28 mouse cellular contexts compared by ENCODE assay signal in the genomic region with DNA sequence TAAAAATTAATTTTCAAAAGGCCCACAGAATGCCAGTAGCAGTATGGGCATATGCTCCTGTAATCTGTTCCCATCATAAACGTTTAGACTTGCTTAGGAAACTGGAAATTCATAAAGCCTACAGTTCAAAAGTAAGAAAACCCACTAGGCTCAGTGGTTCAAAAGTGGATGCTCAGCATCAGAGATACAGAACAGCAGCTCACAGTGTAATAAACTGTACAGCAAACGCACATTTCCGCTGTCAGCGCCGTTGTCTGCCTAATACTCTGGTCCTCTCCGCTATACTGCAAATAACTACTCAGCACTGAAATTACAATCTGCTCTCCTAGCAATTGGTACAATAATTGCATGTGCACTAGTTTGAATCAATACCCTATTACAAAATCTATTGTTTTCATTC.
A peak's percentile ranks its signal among the peaks of the same experiment; 100 is the strongest.
DNase-seq lines count a peak whose midpoint lies in the region; ATAC-seq and TF ChIP-seq lines count a peak whose summit lies in the region.
"Had no signal": no experiment of that assay in that cellular context is flagged by ENCODE, and none has a peak within 500 bp of the region (broad histone marks: within the 10 kb centered on the region; RNA-seq: fewer than 3 reads in every experiment).

No protein-coding gene starts in this region.

- H3K27ac ChIP-seq in embryonic facial prominence, embryonic 15.5 days (replicated peaks), result peak overlapping the region; percentile 63; the same call in 1 of the 2 replicates
- no peak overlapping the region for H3K27ac ChIP-seq in embryonic facial prominence, embryonic 10.5 days (replicated peaks)
- H3K27ac ChIP-seq in liver, adult 2 months (replicated peaks; ENCODE audit: insufficient read depth, low read depth, low read length), result no peak overlapping the region
- no peak overlapping the region for H3K27ac ChIP-seq in liver, embryonic 12.5 days
- H3K27ac ChIP-seq in midbrain, embryonic 11.5 days (ENCODE audit: low read depth, low read length), result no peak overlapping the region
- H3K27ac ChIP-seq in midbrain, embryonic 13.5 days, result no peak overlapping the region
- H3K27ac ChIP-seq: embryonic facial prominence, embryonic 12.5 days; forebrain, embryonic 10.5 days; forebrain, embryonic 12.5 days had no signal

- no peaks in the 10 kb centered on the region for H3K36me3 ChIP-seq in embryonic facial prominence, embryonic 15.5 days
- no peaks in the 10 kb centered on the region for H3K36me3 ChIP-seq in embryonic facial prominence, embryonic 10.5 days (replicated peaks)
- no peaks in the 10 kb centered on the region for H3K36me3 ChIP-seq in liver, adult 2 months (ENCODE audit: control insufficient read depth, insufficient read depth, low read length)
- no peaks in the 10 kb centered on the region for H3K36me3 ChIP-seq in liver, embryonic 12.5 days
- no peaks in the 10 kb centered on the region for H3K36me3 ChIP-seq in midbrain, embryonic 11.5 days (ENCODE audit: control insufficient read depth, insufficient read depth, low read length)
- no peaks in the 10 kb centered on the region for H3K36me3 ChIP-seq in midbrain, embryonic 13.5 days
- H3K36me3 ChIP-seq: embryonic facial prominence, embryonic 12.5 days; forebrain, embryonic 10.5 days; forebrain, embryonic 12.5 days; G1E had no signal

- H3K4me2 ChIP-seq in embryonic facial prominence, embryonic 15.5 days (replicated peaks), result no peak overlapping the region
- no peak overlapping the region for H3K4me2 ChIP-seq in liver, embryonic 12.5 days
- no peak overlapping the region for H3K4me2 ChIP-seq in midbrain, embryonic 11.5 days
- H3K4me2 ChIP-seq in midbrain, embryonic 13.5 days (replicated peaks), result no peak overlapping the region
- H3K4me2 ChIP-seq: embryonic facial prominence, embryonic 12.5 days; forebrain, embryonic 12.5 days had no signal

- no peak for TF ChIP-seq CTCF in liver, adult 2 months (IDR thresholded peaks at IDR 0.05; ENCODE audit: low read depth, low read length)

- peaks cover 6% of the 10 kb centered on the region; the same call in 1 of the 2 replicates for H3K79me2 ChIP-seq in liver, adult 2 months (ENCODE audit: control insufficient read depth, insufficient read depth, low read length)

- H3K27me3 ChIP-seq in embryonic facial prominence, embryonic 15.5 days, result no peaks in the 10 kb centered on the region
- no peaks in the 10 kb centered on the region for H3K27me3 ChIP-seq in embryonic facial prominence, embryonic 10.5 days (replicated peaks; ENCODE audit: low read depth, poor library complexity, severe bottlenecking)
- no peaks in the 10 kb centered on the region for H3K27me3 ChIP-seq in liver, adult 2 months (ENCODE audit: control insufficient read depth, insufficient read depth, low read length)
- H3K27me3 ChIP-seq in liver, embryonic 12.5 days (replicated peaks), result no peaks in the 10 kb centered on the region
- no peaks in the 10 kb centered on the region for H3K27me3 ChIP-seq in midbrain, embryonic 11.5 days (ENCODE audit: control insufficient read depth, insufficient read depth, low read length)
- H3K27me3 ChIP-seq in midbrain, embryonic 13.5 days, result no peaks in the 10 kb centered on the region
- H3K27me3 ChIP-seq: CH12.LX; embryonic facial prominence, embryonic 12.5 days; forebrain, embryonic 12.5 days; Patski had no signal

- no peak for TF ChIP-seq POLR2A in liver, adult 2 months (IDR thresholded peaks at IDR 0.05; ENCODE audit: extremely low read depth, insufficient read depth, low read length)

- ATAC-seq in embryonic facial prominence, embryonic 15.5 days (ENCODE audit: insufficient number of reproducible peaks, low FRiP score, low TSS enrichment, low read depth), result no peak
- ATAC-seq in liver, embryonic 12.5 days, result no peak
- no peak for ATAC-seq in midbrain, embryonic 11.5 days (ENCODE audit: low FRiP score)
- ATAC-seq in midbrain, embryonic 13.5 days, result no peak
- ATAC-seq: activated CD4-positive, CD25-positive, alpha-beta regulatory T cell, adult 4 months; CD4-positive, CD25-positive, alpha-beta regulatory T cell, adult 4 months; forebrain, embryonic 14.5 days; forebrain, embryonic 16.5 days; Patski had no signal

- H3K4me1 ChIP-seq in embryonic facial prominence, embryonic 15.5 days, result 0 out of 2 replicates have a peak, but pooled peaks cover 3% of the 10 kb centered on the region
- peaks cover 3% of the 10 kb centered on the region for H3K4me1 ChIP-seq in embryonic facial prominence, embryonic 10.5 days
- H3K4me1 ChIP-seq in liver, adult 2 months (ENCODE audit: control insufficient read depth, insufficient read depth, low read length), result peaks cover 11% of the 10 kb centered on the region
- no peaks in the 10 kb centered on the region for H3K4me1 ChIP-seq in liver, embryonic 12.5 days
- no peaks in the 10 kb centered on the region for H3K4me1 ChIP-seq in midbrain, embryonic 11.5 days (ENCODE audit: control insufficient read depth, insufficient read depth, low read length)
- no peaks in the 10 kb centered on the region for H3K4me1 ChIP-seq in midbrain, embryonic 13.5 days (replicated peaks)
- H3K4me1 ChIP-seq: forebrain, embryonic 10.5 days; forebrain, embryonic 12.5 days had no signal

- 78% methylated on average over 6 of the region's 6 CpGs for WGBS in embryonic facial prominence, embryonic 15.5 days
- WGBS in embryonic facial prominence, embryonic 10.5 days, result 93% methylated on average over 6 of the region's 6 CpGs
- WGBS in liver, adult 2 months, result 80% methylated on average over 6 of the region's 6 CpGs
- 80% methylated on average over 6 of the region's 6 CpGs for WGBS in liver, embryonic 12.5 days (ENCODE audit: insufficient replicate concordance)
- WGBS in midbrain, embryonic 11.5 days, result 90% methylated on average over 6 of the region's 6 CpGs
- WGBS in midbrain, embryonic 13.5 days, result 84% methylated on average over 6 of the region's 6 CpGs

- H3K9me3 ChIP-seq in embryonic facial prominence, embryonic 15.5 days (replicated peaks), result no peaks in the 10 kb centered on the region
- H3K9me3 ChIP-seq in embryonic facial prominence, embryonic 10.5 days, result no peaks in the 10 kb centered on the region
- H3K9me3 ChIP-seq in liver, embryonic 12.5 days (replicated peaks), result no peaks in the 10 kb centered on the region
- H3K9me3 ChIP-seq in midbrain, embryonic 11.5 days (ENCODE audit: control insufficient read depth, low read length), result no peaks in the 10 kb centered on the region
- no peaks in the 10 kb centered on the region for H3K9me3 ChIP-seq in midbrain, embryonic 13.5 days
- H3K9me3 ChIP-seq: embryonic facial prominence, embryonic 12.5 days; forebrain, embryonic 10.5 days; forebrain, embryonic 12.5 days; G1E had no signal

- no peak overlapping the region for H3K4me3 ChIP-seq in embryonic facial prominence, embryonic 15.5 days (replicated peaks)
- no peak overlapping the region for H3K4me3 ChIP-seq in embryonic facial prominence, embryonic 10.5 days
- no peak overlapping the region for H3K4me3 ChIP-seq in liver, adult 2 months (ENCODE audit: insufficient read depth, low read depth, low read length)
- H3K4me3 ChIP-seq in liver, embryonic 12.5 days, result no peak overlapping the region
- H3K4me3 ChIP-seq in midbrain, embryonic 11.5 days (ENCODE audit: low read depth, low read length), result no peak overlapping the region
- H3K4me3 ChIP-seq in midbrain, embryonic 13.5 days (replicated peaks), result no peak overlapping the region
- H3K4me3 ChIP-seq: embryonic facial prominence, embryonic 12.5 days; erythroblast, embryonic 14.5 days; forebrain, embryonic 10.5 days; forebrain, embryonic 12.5 days had no signal

- no peak overlapping the region for H3K9ac ChIP-seq in embryonic facial prominence, embryonic 15.5 days
- H3K9ac ChIP-seq in liver, adult 2 months (ENCODE audit: low read depth, low read length), result no peak overlapping the region
- no peak overlapping the region for H3K9ac ChIP-seq in liver, embryonic 12.5 days
- no peak overlapping the region for H3K9ac ChIP-seq in midbrain, embryonic 11.5 days (ENCODE audit: low read length)
- H3K9ac ChIP-seq in midbrain, embryonic 13.5 days (replicated peaks), result no peak overlapping the region
- H3K9ac ChIP-seq: embryonic facial prominence, embryonic 12.5 days; forebrain, embryonic 12.5 days had no signal

- no peak for DNase-seq in embryonic facial prominence, embryonic 10.5 days (ENCODE audit: low spot score)
- DNase-seq in liver, adult 2 months (ENCODE audit: extremely low read depth, low read depth, low spot score), result peak; percentile 34
- DNase-seq in midbrain, embryonic 11.5 days (ENCODE audit: low spot score, missing footprints), result peak; percentile 64
- DNase-seq: adrenal gland, adult 8-10 months; adrenal gland, postnatal 14 days; adrenal gland, postnatal 36 days; B cell, adult 2 months; cerebellum, adult 11 months; cerebellum, adult 18-20 months; cerebellum, adult 8-10 months; cerebellum, adult 9-11 months; cerebellum, postnatal 14 days; cerebellum, postnatal 36 days; embryo, embryonic 11 days had no signal
